Mouse (Mus musculus): ENCODE results near the gene Gm11595. TPM values are rescaled to one million over a fixed set of nuclear protein-coding genes. Genes with fewer than 3 reads are reported as not detected.

Gene Gm11595
- total and polyA plus RNA-seq, 3 experiments: not detected

DNA sequence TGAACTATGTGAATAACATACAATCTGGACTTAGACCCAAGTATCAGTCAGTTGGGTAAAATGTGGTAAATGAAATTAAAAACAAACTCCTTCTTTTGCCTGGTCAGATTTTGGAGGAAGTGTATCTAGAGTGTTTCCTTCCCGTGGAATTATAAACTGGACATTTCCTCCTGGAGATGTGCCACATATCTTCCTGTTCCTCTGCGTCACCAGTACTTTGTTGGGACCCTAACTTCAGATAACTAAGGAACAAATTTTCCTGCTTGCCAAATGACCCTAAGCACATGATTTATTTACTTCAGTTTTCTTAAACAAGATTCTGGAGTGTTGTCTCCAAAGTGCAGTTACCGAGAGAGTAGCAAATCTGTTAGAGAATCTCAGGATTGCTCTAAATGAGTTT, 28.7 kb downstream of the Gm11595 start:
- dilution Hi-C loops (cut with MboI; ENCODE audit: extremely low pct_ligation_motif_present, extremely low pct_unique_long_range_greater_than_20kb, low sequenced_read_pairs): no loop called here
- Histone ChIP-seq H3K27me3 (replicated peaks) (peaks cover 86% of the 10 kb centered on the region), H3K27ac (ENCODE audit: insufficient read depth, low read depth) (no peak overlapping the region), H3K4me2 (ENCODE audit: insufficient read depth, low read depth, poor library complexity, severe bottlenecking) (no peak overlapping the region), H3K4me1 (ENCODE audit: control insufficient read depth in 1 of 2, insufficient read depth in 2 of 2) (peaks cover 0 to 9% of the 10 kb centered on the region in 2 experiments; a peak in 2 of 4 replicates), H3K9ac (ENCODE audit: insufficient read depth, low read depth) (no peak overlapping the region), H3K79me2 (replicated peaks; ENCODE audit: control insufficient read depth, extremely low read depth, insufficient read depth, poor library complexity, severe bottlenecking) (no peaks in the 10 kb centered on the region), H3K4me3 (replicated peaks in 1 of 3; ENCODE audit: low read depth in 2 of 3, low read length in 2 of 3, poor library complexity in 1 of 3) (no peak overlapping the region), H3K9me3 (replicated peaks; ENCODE audit: low read length) (peaks cover 2% of the 10 kb centered on the region), H3K36me3 (replicated peaks in 1 of 2; ENCODE audit: control insufficient read depth in 1 of 2, insufficient read depth in 1 of 2, low read length in 1 of 2) (no peaks in the 10 kb centered on the region)
- in situ Hi-C loops (cut with MboI; ENCODE audit: low pct_ligation_motif_present, low pct_unique_long_range_greater_than_20kb, low sequenced_read_pairs): loop anchor here (25.0 kb wide), 1 partner anchor 543 kb away; no protein-coding TSS in a partner anchor
- TF ChIP-seq JUN (IDR thresholded peaks at IDR 0.05; ENCODE audit: insufficient read depth, low read depth, low read length): no peak
- TF ChIP-seq JUND (conservative IDR thresholded peaks at IDR 0.05; ENCODE audit: low read depth, low read length): no peak
- TF ChIP-seq MAFK (IDR thresholded peaks at IDR 0.05; ENCODE audit: insufficient replicate concordance, low read length): no peak
- no peak for TF ChIP-seq ELF1 (IDR thresholded peaks at IDR 0.05; ENCODE audit: low read depth, low read length)
- no peak for TF ChIP-seq TBP (conservative IDR thresholded peaks at IDR 0.05; ENCODE audit: low read depth, low read length)
- TF ChIP-seq CHD2 (IDR thresholded peaks at IDR 0.05; ENCODE audit: low read length): no peak
- no peak for TF ChIP-seq ZMIZ1 (IDR thresholded peaks at IDR 0.05; ENCODE audit: low read depth, low read length)
- TF ChIP-seq HCFC1 (IDR thresholded peaks at IDR 0.05; ENCODE audit: low read depth, low read length): no peak
- TF ChIP-seq ZKSCAN1 (IDR thresholded peaks at IDR 0.05; ENCODE audit: borderline replicate concordance, low read depth, low read length): no peak
- no peak for DNase-seq (ENCODE audit: extremely low read depth)

DNA sequence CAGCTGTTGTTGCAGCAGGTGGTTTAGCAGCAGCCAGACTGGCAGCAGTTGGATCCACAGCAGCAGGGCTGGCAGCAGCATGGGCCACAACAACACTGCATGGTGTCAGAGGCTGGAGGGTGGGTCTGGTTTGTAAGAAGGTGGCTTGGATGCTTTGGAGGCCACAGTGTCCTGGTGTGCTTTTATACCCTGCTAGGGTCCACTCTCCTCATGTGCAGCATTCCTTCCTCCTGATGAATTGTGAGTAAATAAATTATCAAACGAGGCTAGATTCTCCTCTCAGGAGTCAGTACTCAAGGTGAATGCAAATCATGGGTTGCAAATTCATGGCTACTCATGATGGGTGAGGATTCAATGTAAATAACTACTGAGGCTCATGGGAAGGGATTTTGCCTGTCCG, 38.5 kb downstream of the Gm11595 start, which contains the start of gene Gm14180:
Gene Gm14180 (minus strand): TSS at position 101 of the 400 bp plus-strand sequence.
- Histone ChIP-seq H3K36me3 (replicated peaks in 1 of 2; ENCODE audit: control insufficient read depth in 1 of 2, insufficient read depth in 1 of 2, low read length in 1 of 2) (no peaks in the 10 kb centered on the region), H3K9ac (ENCODE audit: insufficient read depth, low read depth) (no peak within 1 kb of the TSS), H3K4me2 (ENCODE audit: insufficient read depth, low read depth, poor library complexity, severe bottlenecking) (no peak within 1 kb of the TSS), H3K79me2 (replicated peaks; ENCODE audit: control insufficient read depth, extremely low read depth, insufficient read depth, poor library complexity, severe bottlenecking) (no peaks in the 10 kb centered on the region), H3K27me3 (replicated peaks) (peaks cover 70% of the 10 kb centered on the region), H3K9me3 (replicated peaks; ENCODE audit: low read length) (no peaks in the 10 kb centered on the region), H3K27ac (ENCODE audit: insufficient read depth, low read depth) (no peak within 1 kb of the TSS), H3K4me1 (ENCODE audit: control insufficient read depth in 1 of 2, insufficient read depth in 2 of 2) (no peaks in the 10 kb centered on the region), H3K4me3 (replicated peaks in 1 of 3; ENCODE audit: low read depth in 2 of 3, low read length in 2 of 3, poor library complexity in 1 of 3) (no peak within 1 kb of the TSS)
- TF ChIP-seq POLR2A (IDR thresholded peaks at IDR 0.05; ENCODE audit: low read depth, low read length): no peak
- no peak for TF ChIP-seq HCFC1 (IDR thresholded peaks at IDR 0.05; ENCODE audit: low read depth, low read length)
- no peak for TF ChIP-seq ZNF384 (IDR thresholded peaks at IDR 0.05; ENCODE audit: low read depth, low read length)
- no peak for TF ChIP-seq PAX5 (IDR thresholded peaks at IDR 0.05; ENCODE audit: low read length)
- TF ChIP-seq TCF12 (IDR thresholded peaks at IDR 0.05; ENCODE audit: low read depth, low read length): no peak
- no peak for TF ChIP-seq MAZ (IDR thresholded peaks at IDR 0.05; ENCODE audit: low read depth, low read length)
- in situ Hi-C loops (cut with MboI; ENCODE audit: low pct_ligation_motif_present, low pct_unique_long_range_greater_than_20kb, low sequenced_read_pairs) (loop anchor here (25.0 kb wide), 1 partner anchor 553 kb away; no protein-coding TSS in a partner anchor), dilution Hi-C loops (cut with MboI; ENCODE audit: extremely low pct_ligation_motif_present, extremely low pct_unique_long_range_greater_than_20kb, low sequenced_read_pairs) (no loop called here)
- DNase-seq (ENCODE audit: extremely low read depth): no peak

DNA sequence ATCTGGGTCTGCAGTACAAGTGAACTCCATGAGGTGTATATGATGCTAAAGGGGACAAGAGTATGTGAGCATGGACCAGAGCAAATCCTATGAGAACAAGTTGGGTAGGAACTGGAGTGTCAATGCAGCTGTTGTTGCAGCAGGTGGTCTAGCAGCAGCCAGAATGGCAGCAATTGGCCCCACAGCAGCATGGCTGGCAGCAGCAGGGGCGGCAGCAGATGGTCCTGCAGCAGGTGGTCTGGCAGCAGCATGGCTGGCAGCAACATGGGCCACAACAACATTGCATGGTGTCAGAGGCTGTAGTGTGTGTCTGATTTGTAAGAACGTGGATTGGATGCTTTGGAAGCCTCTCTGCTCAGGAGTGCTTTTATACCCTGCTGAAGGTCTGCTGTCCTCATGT, 48.7 kb downstream of the Gm11595 start:
- dilution Hi-C loops (cut with MboI; ENCODE audit: extremely low pct_ligation_motif_present, extremely low pct_unique_long_range_greater_than_20kb, low sequenced_read_pairs) (no loop called here), in situ Hi-C loops (cut with MboI; ENCODE audit: low pct_ligation_motif_present, low pct_unique_long_range_greater_than_20kb, low sequenced_read_pairs) (no loop called here)
- Histone ChIP-seq H3K36me3 (replicated peaks in 1 of 2; ENCODE audit: control insufficient read depth in 1 of 2, insufficient read depth in 1 of 2, low read length in 1 of 2) (no peaks in the 10 kb centered on the region), H3K4me2 (ENCODE audit: insufficient read depth, low read depth, poor library complexity, severe bottlenecking) (no peak overlapping the region), H3K27ac (ENCODE audit: insufficient read depth, low read depth) (no peak overlapping the region), H3K4me1 (ENCODE audit: control insufficient read depth in 1 of 2, insufficient read depth in 2 of 2) (no peaks in the 10 kb centered on the region), H3K9me3 (replicated peaks; ENCODE audit: low read length) (no peaks in the 10 kb centered on the region), H3K4me3 (replicated peaks in 1 of 3; ENCODE audit: low read depth in 2 of 3, low read length in 2 of 3, poor library complexity in 1 of 3) (no peak overlapping the region), H3K9ac (ENCODE audit: insufficient read depth, low read depth) (no peak overlapping the region), H3K27me3 (replicated peaks) (peaks cover 81% of the 10 kb centered on the region), H3K79me2 (replicated peaks; ENCODE audit: control insufficient read depth, extremely low read depth, insufficient read depth, poor library complexity, severe bottlenecking) (no peaks in the 10 kb centered on the region)
- no peak for DNase-seq (ENCODE audit: extremely low read depth)
- no peak for TF ChIP-seq UBTF (IDR thresholded peaks at IDR 0.05; ENCODE audit: low read depth, low read length)
- no peak for TF ChIP-seq MAZ (IDR thresholded peaks at IDR 0.05; ENCODE audit: low read depth, low read length)
- no peak for TF ChIP-seq ZKSCAN1 (IDR thresholded peaks at IDR 0.05; ENCODE audit: borderline replicate concordance, low read depth, low read length)
- no peak for TF ChIP-seq SIN3A (IDR thresholded peaks at IDR 0.05; ENCODE audit: low read length)
- TF ChIP-seq TCF12 (IDR thresholded peaks at IDR 0.05; ENCODE audit: low read depth, low read length): no peak
- TF ChIP-seq NELFE (IDR thresholded peaks at IDR 0.05; ENCODE audit: low read depth, low read length): no peak
- no peak for TF ChIP-seq MAFK (IDR thresholded peaks at IDR 0.05; ENCODE audit: insufficient replicate concordance, low read length)
